Mouse (Mus musculus) monocyte, adult 2 months (primary cell): Measurements from ENCODE around the gene Nfix.
"Not testable (repeated sequence)": the region's sequence is repeated elsewhere in the genome, so short reads cannot be mapped to it uniquely, and the experiment has no call there.

Experiments used
- DNase-seq, 2 experiments: peaks; one replicate each; pipeline ENCODE4 v3.0.0; 2022; ENCODE audit warnings: low spot score in 2 of 2, low read depth in 1 of 2

The Nfix gene

GRCm38 (mm10) chr8:84677305-84677704 is 122.8 kb downstream of the Nfix start:
- no peak for DNase-seq

GRCm38 (mm10) chr8:84670295-84671006 is 129.7 kb downstream of the Nfix start:
- DNase-seq: not testable (repeated sequence)

GRCm38 (mm10) chr8:84668731-84669485 is 131.2 kb downstream of the Nfix start:
- DNase-seq: no peak

- no peak for DNase-seq
Observed at GRCm38 (mm10) chr8:84668081-84668480, 132.1 kb downstream of the Nfix start.

GRCm38 (mm10) chr8:84665385-84665893 is 134.7 kb downstream of the Nfix start:
- no peak for DNase-seq

GRCm38 (mm10) chr8:84664566-84665384 is 135.4 kb downstream of the Nfix start:
- DNase-seq: peak in 1 of 2 experiments; percentile 52

- peak; percentile 93 to 94 for DNase-seq
Observed at GRCm38 (mm10) chr8:84663483-84664327, 136.4 kb downstream of the Nfix start.

GRCm38 (mm10) chr8:84662581-84663065 is 137.5 kb downstream of the Nfix start, which contains the start of gene Ier2:
Ier2 (minus strand) TSS chr8:84662852.
- peak; percentile 90 to 96 for DNase-seq

- DNase-seq: no peak
Observed at GRCm38 (mm10) chr8:84661961-84662571, 138.1 kb downstream of the Nfix start.

GRCm38 (mm10) chr8:84661458-84661871 is 138.7 kb downstream of the Nfix start:
- DNase-seq: peak; percentile 89 to 95

GRCm38 (mm10) chr8:84660819-84661457 is 139.2 kb downstream of the Nfix start:
- no peak for DNase-seq

- DNase-seq: peak; percentile 42 to 73
Observed at GRCm38 (mm10) chr8:84659936-84660818, 140.0 kb downstream of the Nfix start.

GRCm38 (mm10) chr8:84658951-84659350 is 141.2 kb downstream of the Nfix start:
- no peak for DNase-seq

- DNase-seq: no peak
Observed at GRCm38 (mm10) chr8:84657680-84658079, 142.5 kb downstream of the Nfix start.

- no peak for DNase-seq
Observed at GRCm38 (mm10) chr8:84657203-84657602, 142.9 kb downstream of the Nfix start.

- DNase-seq: peak; percentile 38 to 51
Observed at GRCm38 (mm10) chr8:84656641-84657126, 143.5 kb downstream of the Nfix start.

- DNase-seq: no peak
Observed at GRCm38 (mm10) chr8:84656191-84656525, 144.0 kb downstream of the Nfix start.
